Mouse (Mus musculus) retina, adult 2 months (tissue): ENCODE measurements at regions not wholly inside any gene's neighbourhood (a gene's known extent, or its start where the extent isn't known, plus 50 kb on each side); places are given as distances from the start of the nearest gene placed in this dataset.

ENCODE experiments used
- DNase-seq: peaks from one replicate; pipeline ENCODE4 v3.0.0-alpha.2; 2012; ENCODE audit warnings: low read depth, low spot score

GRCm38 (mm10) chr15:60630756-60631402 is 222.7 kb downstream of the Fam84b start:
- DNase-seq, result no peak

- no peak for DNase-seq
These were observed 234.8 kb downstream of the Fam84b start for GRCm38 (mm10) chr15:60618801-60619200.

GRCm38 (mm10) chr15:60617371-60617770 is 236.2 kb downstream of the Fam84b start:
- no peak for DNase-seq

GRCm38 (mm10) chr15:60601885-60602284 is 251.7 kb downstream of the Fam84b start:
- DNase-seq, result no peak

GRCm38 (mm10) chr15:60577084-60577483 is 276.5 kb downstream of the Fam84b start:
- no peak for DNase-seq

GRCm38 (mm10) chr15:60566267-60566666 is 287.3 kb downstream of the Fam84b start:
- no peak for DNase-seq

GRCm38 (mm10) chr15:60565017-60565416 is 288.6 kb downstream of the Fam84b start:
- DNase-seq, result no peak

- DNase-seq, result no peak
These were observed 292.9 kb downstream of the Fam84b start for GRCm38 (mm10) chr15:60560641-60561040.

GRCm38 (mm10) chr15:60555691-60556090 is 297.9 kb downstream of the Fam84b start:
- DNase-seq, result no peak

- DNase-seq, result no peak
These were observed 299.0 kb downstream of the Fam84b start for GRCm38 (mm10) chr15:60554587-60554986.

- DNase-seq, result no peak
These were observed 305.5 kb downstream of the Fam84b start for GRCm38 (mm10) chr15:60548045-60548444.

- no peak for DNase-seq
These were observed 316.4 kb downstream of the Fam84b start for GRCm38 (mm10) chr15:60537191-60537590.

GRCm38 (mm10) chr15:60534701-60535100 is 318.9 kb downstream of the Fam84b start:
- no peak for DNase-seq

- no peak for DNase-seq
These were observed 336.8 kb downstream of the Fam84b start for GRCm38 (mm10) chr15:60516810-60517209.

- no peak for DNase-seq
These were observed 376.7 kb downstream of the Fam84b start for GRCm38 (mm10) chr15:60476755-60477310.

GRCm38 (mm10) chr15:60475086-60475485 is 378.5 kb downstream of the Fam84b start:
- DNase-seq, result no peak

GRCm38 (mm10) chr15:60431916-60432315 is 415.5 kb upstream of the 4933412E24Rik start:
- DNase-seq, result no peak

- DNase-seq, result no peak
These were observed 402.7 kb upstream of the 4933412E24Rik start for GRCm38 (mm10) chr15:60419081-60419480.

- no peak for DNase-seq
These were observed 375.9 kb upstream of the 4933412E24Rik start for GRCm38 (mm10) chr15:60392267-60392666.

GRCm38 (mm10) chr15:60390336-60390735 is 373.9 kb upstream of the 4933412E24Rik start:
- no peak for DNase-seq

GRCm38 (mm10) chr15:60387962-60388361 is 371.5 kb upstream of the 4933412E24Rik start:
- no peak for DNase-seq
